Mouse (Mus musculus): ENCODE results near the gene Gm6614.

DNA sequence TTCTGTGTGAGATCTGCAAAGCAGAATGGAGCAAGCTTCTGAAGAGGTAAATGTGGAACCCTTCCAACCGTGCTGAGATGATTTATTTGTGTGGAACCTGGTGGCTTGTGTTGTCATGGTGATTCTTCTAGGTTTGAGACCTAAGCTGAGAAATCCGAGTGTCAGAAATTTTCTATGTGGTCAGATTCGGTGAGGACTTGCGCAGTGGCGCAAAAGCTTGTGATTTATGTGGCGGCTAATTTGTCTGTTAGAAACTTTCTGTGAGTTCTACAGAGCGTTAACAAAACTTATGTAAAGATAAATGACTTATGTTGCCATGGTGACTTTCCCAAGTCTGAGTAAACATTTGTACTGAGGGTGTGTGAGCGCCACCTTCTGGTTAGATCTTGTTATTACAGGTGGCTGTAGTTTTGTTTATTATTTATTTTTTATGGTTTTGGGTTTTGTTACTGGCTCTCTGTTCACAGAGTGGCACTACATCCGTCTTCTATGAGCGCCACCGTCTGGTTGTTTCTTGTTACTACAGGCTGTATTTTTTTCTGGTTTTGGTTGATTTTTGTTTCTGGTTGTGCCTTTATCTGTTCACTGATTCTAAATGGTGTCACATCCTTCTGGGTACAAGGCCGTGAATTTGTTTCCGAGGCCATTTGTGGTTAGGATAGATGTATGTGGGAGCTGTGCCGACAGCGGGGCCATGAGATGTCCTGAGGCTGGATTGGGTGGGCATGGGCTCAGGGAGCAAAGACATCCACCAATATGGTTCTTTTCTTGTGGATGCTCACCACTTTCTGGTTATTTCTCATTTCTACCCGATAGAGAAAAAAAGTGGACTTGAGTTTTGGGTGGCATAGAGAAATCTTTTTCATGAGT is 29.3 kb upstream of the Gm6614 start:
- TF ChIP-seq CTCF (IDR thresholded peaks at IDR 0.05; ENCODE audit: borderline replicate concordance, insufficient read depth, low read depth, low read length) (no peak), POLR2A (IDR thresholded peaks at IDR 0.05; ENCODE audit: borderline replicate concordance, insufficient read depth, low read length) (no peak)
